ENCODE assay signal across 1 mouse cellular context in the genomic region with DNA sequence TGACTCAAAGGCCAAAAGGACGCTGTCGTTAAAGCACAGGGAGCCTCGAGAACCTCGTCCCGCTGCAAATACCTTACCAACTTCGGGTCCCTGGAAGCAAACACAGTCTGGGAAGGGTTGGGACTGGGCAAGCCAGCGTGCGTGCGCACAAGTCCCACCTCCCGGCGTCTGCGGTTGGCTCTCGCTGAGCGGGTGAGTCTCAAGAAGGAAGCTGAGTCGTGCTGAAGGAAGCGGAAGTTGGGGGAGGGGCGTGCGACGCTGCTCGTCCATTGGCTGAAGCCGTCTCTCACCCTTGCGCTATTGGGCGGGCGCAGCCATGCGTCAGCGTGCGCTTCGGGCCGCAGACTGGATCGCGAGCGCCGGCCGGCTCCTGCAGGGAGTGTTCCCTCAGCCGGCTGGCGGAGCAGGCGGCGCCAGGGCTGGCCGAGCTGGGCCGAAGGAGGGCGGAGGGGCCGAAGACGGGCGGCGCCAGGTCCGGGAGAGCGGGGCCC.
TF ChIP-seq lines count a peak whose summit lies in the region.

A gene (plus strand): TSS at position 366 of the 491 bp plus-strand sequence.

TF ChIP-seq in CH12.LX, 34 proteins besides CTCF, POLR2A, EP300 and RAD21 (continued from another document):
- peak; percentile 79; the same call in 1 of the 2 replicates for TF ChIP-seq KAT2A (IDR thresholded peaks at IDR 0.05; ENCODE audit: insufficient replicate concordance, low read length)
- TF ChIP-seq MAFK (IDR thresholded peaks at IDR 0.05; ENCODE audit: insufficient replicate concordance, low read length): no peak
- peak; percentile 83 for TF ChIP-seq NRF1 (IDR thresholded peaks at IDR 0.05; ENCODE audit: low read depth, low read length)
- TF ChIP-seq MYC (IDR thresholded peaks at IDR 0.05; ENCODE audit: low read depth, low read length): no peak; the same call in none of the 2 replicates
- peak; percentile 93 for TF ChIP-seq CHD2 (IDR thresholded peaks at IDR 0.05; ENCODE audit: low read length)
- TF ChIP-seq JUN (IDR thresholded peaks at IDR 0.05; ENCODE audit: insufficient read depth, low read depth, low read length): no peak
- peak; percentile 70; the same call in 1 of the 2 replicates for TF ChIP-seq MAX (IDR thresholded peaks at IDR 0.05; ENCODE audit: low read length)
- no peak for TF ChIP-seq ETS1 (conservative IDR thresholded peaks at IDR 0.05; ENCODE audit: low read depth, low read length)
- TF ChIP-seq SIN3A (IDR thresholded peaks at IDR 0.05; ENCODE audit: low read length): peak; percentile 65; the same call in 1 of the 2 replicates
- TF ChIP-seq NELFE (IDR thresholded peaks at IDR 0.05; ENCODE audit: low read depth, low read length): peak; percentile 7; the same call in 1 of the 2 replicates
- no peak; the same call in 1 of the 2 replicates for TF ChIP-seq GABPA (IDR thresholded peaks at IDR 0.05; ENCODE audit: insufficient replicate concordance, low read depth, low read length)
- TF ChIP-seq TBP (conservative IDR thresholded peaks at IDR 0.05; ENCODE audit: low read depth, low read length): peak; percentile 53; the same call in 1 of the 2 replicates
- TF ChIP-seq POLR2AphosphoS2 (IDR thresholded peaks at IDR 0.05; ENCODE audit: low read depth, low read length): 0 out of 2 replicates have a peak, but pooled peaks have one; percentile 55
- no peak for TF ChIP-seq USF2 (conservative IDR thresholded peaks at IDR 0.05; ENCODE audit: low read depth, low read length)
- TF ChIP-seq ZC3H11A (IDR thresholded peaks at IDR 0.05; ENCODE audit: low read depth, low read length): no peak
- TF ChIP-seq SMC3 (IDR thresholded peaks at IDR 0.05; ENCODE audit: low read depth, low read length): no peak
- no peak for TF ChIP-seq USF1 (IDR thresholded peaks at IDR 0.05; ENCODE audit: low read depth, low read length)
- no peak for TF ChIP-seq RCOR1 (conservative IDR thresholded peaks at IDR 0.05; ENCODE audit: low read depth, low read length)
